Mouse (Mus musculus) lung, postnatal 0 days (tissue): ENCODE measurements around the gene Akap8.

Source experiments
- CTCF ChIP-seq: IDR thresholded peaks from 2 replicates; pipeline ENCODE4 v1.5.1; 2016; ENCODE audit warnings: antibody characterized with exemption, mild to moderate bottlenecking
- EP300 ChIP-seq: IDR thresholded peaks from 2 replicates; pipeline ENCODE4 v1.6.1; 2016; ENCODE audit warnings: antibody characterized with exemption, mild to moderate bottlenecking, control low read depth

- TF ChIP-seq EP300, result no peak
- TF ChIP-seq CTCF, result no peak
Observed at GRCm38 (mm10) chr17:32354211-32354610, 33.2 kb upstream of the Akap8 start.
